Mouse (Mus musculus) midbrain, embryonic 16.5 days (tissue): ENCODE data around the gene Tpra1. TPM values are rescaled to one million over a fixed set of nuclear protein-coding genes. Genes with fewer than 3 reads are reported as not detected.

Experiments used
- ATAC-seq: fragments of 200-750 bp; cut with Nextera tagmentation; 2 replicates; pipeline ENCODE4 v1.8.0; 2017; ENCODE audit warnings: moderate TSS enrichment
- H3K27ac ChIP-seq: fragments of 300-500 bp; sonication (generic); 2 replicates; pipeline ENCODE4 v1.5.1; 2014; ENCODE audit warnings: mild to moderate bottlenecking, low read length, mixed read lengths
- H3K27me3 ChIP-seq: fragments of 300-500 bp; sonication (generic); 2 replicates; pipeline ENCODE4 v1.6.1; 2014; ENCODE audit warnings: low read depth, low read length, mixed read lengths; ENCODE audit not compliant: control insufficient read depth, insufficient read depth
- H3K36me3 ChIP-seq: fragments of 300-500 bp; sonication (generic); 2 replicates; pipeline ENCODE4 v1.6.1; 2014; ENCODE audit warnings: mild to moderate bottlenecking, low read length, moderate library complexity, mixed read lengths; ENCODE audit not compliant: control insufficient read depth, insufficient read depth
- H3K4me1 ChIP-seq: fragments of 300-500 bp; sonication (generic); 2 replicates; pipeline ENCODE4 v1.6.1; 2014; ENCODE audit warnings: mild to moderate bottlenecking, low read length, mixed read lengths; ENCODE audit not compliant: control insufficient read depth, insufficient read depth
- H3K4me2 ChIP-seq: fragments of 300-500 bp; sonication (generic); 2 replicates; pipeline ENCODE4 v1.6.1; 2014; ENCODE audit warnings: mild to moderate bottlenecking, low read length, mixed read lengths
- H3K4me3 ChIP-seq: fragments of 300-500 bp; sonication (generic); 2 replicates; pipeline ENCODE4 v1.5.1; 2014; ENCODE audit warnings: low read depth, mild to moderate bottlenecking, low read length, moderate library complexity, mixed read lengths
- H3K9ac ChIP-seq: fragments of 300-500 bp; sonication (generic); 2 replicates; pipeline ENCODE4 v1.6.1; 2014; ENCODE audit warnings: low read depth, low read length, mixed read lengths
- H3K9me3 ChIP-seq: fragments of 300-500 bp; sonication (generic); replicated peaks from 2 replicates; pipeline ENCODE4 v1.6.1; 2014; ENCODE audit warnings: mild to moderate bottlenecking, low read length, mixed read lengths; ENCODE audit not compliant: control insufficient read depth, poor library complexity, severe bottlenecking
- WGBS: fragments of 180-500 bp; shearing (Covaris S2); extraction: QIAGEN DNeasy Blood & Tissue Kit; methylation state at CpG from one replicate; pipeline ENCODE4 v1.1.7; 2014; 5-methylcytosine and 5-hydroxymethylcytosine counted together
- polyA plus RNA-seq: library from polyadenylated mRNA; unstranded; fragments of >200 nt; fragmentation: Nextera tagmentation; extraction: Ambion mirVana; gene quantifications from 2 replicates; pipeline ENCODE4 v1.2.1, GENCODE M21; 2015

The Tpra1 gene
- polyA plus RNA-seq, 1 experiment from 2014 or later: 99.6 TPM

DNA sequence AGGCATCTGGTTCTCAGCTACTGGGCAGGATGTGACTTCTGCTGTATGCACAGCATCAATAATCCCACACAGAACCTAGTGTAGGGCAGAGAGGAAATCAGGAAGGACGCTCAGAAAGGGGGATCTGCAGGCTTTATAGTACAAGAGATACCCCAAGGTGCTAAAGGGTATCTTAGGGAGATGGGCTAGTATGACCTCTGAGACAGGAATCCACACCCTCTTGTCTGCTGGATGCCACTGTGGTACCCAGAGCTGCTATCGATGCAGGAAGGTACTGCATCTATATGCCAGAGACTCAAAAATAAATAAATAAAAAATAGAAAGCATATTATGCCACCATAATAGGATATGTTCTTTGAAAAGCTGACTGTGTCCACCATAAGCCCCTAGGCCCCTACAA lies 2.4 kb upstream of the Tpra1 start:
- H3K27ac ChIP-seq: no peak overlapping the region
- H3K4me3 ChIP-seq: no peak overlapping the region
- H3K4me2 ChIP-seq: no peak overlapping the region
- no peak for ATAC-seq
- WGBS: 91% methylated on average over 2 of the region's 2 CpGs
- H3K27me3 ChIP-seq: no peaks in the 10 kb centered on the region
- peaks cover 24% of the 10 kb centered on the region for H3K4me1 ChIP-seq
- no peaks in the 10 kb centered on the region for H3K9me3 ChIP-seq
- no peaks in the 10 kb centered on the region for H3K36me3 ChIP-seq
- no peak overlapping the region for H3K9ac ChIP-seq

DNA sequence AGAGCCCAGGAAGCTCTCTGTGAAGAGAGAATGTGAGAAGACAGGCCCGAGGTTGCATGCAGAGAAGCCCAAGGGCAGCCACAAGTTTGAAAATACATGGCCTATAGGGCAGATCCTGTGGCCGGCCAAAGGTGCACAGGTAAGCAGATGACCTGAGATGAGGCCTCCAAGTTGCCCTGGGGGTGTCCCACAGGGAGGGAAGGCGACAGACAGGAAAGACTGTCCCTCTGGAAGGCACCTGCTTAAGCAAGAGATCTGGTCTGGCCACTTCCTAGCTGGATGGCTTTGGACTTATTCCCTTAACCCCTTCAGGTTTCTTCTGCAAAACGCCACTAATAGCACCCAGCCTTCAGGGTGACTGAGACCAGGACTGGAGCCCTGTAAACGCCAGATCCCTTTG lies 580 bp upstream of the Tpra1 start:
- Histone ChIP-seq H3K27me3 (no peaks in the 10 kb centered on the region), H3K27ac (peak overlapping the region; percentile 88), H3K9ac (peak overlapping the region; percentile 73), H3K4me1 (peaks cover 24% of the 10 kb centered on the region), H3K36me3 (no peaks in the 10 kb centered on the region), H3K9me3 (no peaks in the 10 kb centered on the region), H3K4me2 (peak overlapping the region; percentile 99), H3K4me3 (peak overlapping the region; percentile 83)
- ATAC-seq: peak; percentile 11
- 3% methylated on average over 5 of the region's 5 CpGs for WGBS

DNA sequence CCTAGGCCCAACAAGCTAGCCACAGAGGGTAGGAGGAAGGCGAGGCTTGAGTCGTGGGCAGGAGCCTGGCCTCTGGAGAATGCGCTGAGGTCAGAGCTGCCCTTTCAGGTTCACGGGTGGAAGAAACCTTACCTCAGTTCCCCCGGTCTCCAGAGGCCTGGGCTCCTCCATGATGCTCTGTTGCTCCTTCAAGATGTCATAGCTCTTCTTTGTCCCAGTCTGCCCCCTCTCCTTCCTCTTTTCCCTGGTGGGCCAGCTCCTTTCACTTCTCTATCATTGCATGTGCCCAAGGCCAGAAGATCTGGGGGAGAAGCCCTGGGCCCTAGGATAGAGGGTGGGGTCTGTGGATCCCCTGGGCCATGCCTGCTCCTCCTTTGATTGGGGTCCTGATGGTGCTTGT lies 1.7 kb downstream of the Tpra1 start:
- Histone ChIP-seq H3K36me3 (no peaks in the 10 kb centered on the region), H3K9ac (peak overlapping the region; percentile 1; the same call in 1 of the 2 replicates), H3K9me3 (no peaks in the 10 kb centered on the region), H3K27ac (no peak overlapping the region), H3K4me2 (peak overlapping the region; percentile 99), H3K4me3 (no peak overlapping the region), H3K4me1 (peaks cover 22% of the 10 kb centered on the region), H3K27me3 (no peaks in the 10 kb centered on the region)
- ATAC-seq: no peak
- WGBS: 79% methylated on average over 5 of the region's 5 CpGs

DNA sequence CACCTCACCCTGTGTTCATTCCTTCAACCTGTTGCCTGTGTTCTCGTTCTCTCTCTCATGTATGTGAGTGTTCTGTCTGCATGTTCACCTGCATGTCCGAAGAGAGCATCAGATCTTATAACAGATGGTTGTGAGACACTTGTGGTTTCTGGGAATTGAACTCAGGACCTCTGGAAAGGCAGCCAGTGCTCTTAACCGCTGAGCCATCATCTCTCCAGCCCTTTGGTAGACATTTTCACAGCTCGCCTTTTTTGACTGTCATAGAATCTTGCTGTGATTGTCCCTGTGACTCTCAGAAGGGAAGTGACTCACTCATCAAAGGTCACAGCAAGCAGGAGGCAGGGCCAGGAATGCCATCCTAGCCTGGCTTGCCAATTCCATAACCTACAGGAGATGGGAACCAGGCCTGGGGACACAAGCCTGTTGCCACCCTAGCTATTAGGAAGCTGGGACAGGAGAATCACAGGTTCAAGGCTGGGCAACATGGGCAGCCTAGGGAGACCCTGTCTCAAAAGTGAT lies 2.5 kb downstream of the Tpra1 start:
- no peaks in the 10 kb centered on the region for H3K36me3 ChIP-seq
- WGBS: 92% methylated on average over 4 of the region's 4 CpGs
- H3K4me1 ChIP-seq: peaks cover 22% of the 10 kb centered on the region
- no peak overlapping the region for H3K27ac ChIP-seq
- no peak for ATAC-seq
- no peak overlapping the region for H3K9ac ChIP-seq
- H3K27me3 ChIP-seq: no peaks in the 10 kb centered on the region
- H3K4me3 ChIP-seq: no peak overlapping the region
- H3K9me3 ChIP-seq: no peaks in the 10 kb centered on the region
- H3K4me2 ChIP-seq: no peak overlapping the region

DNA sequence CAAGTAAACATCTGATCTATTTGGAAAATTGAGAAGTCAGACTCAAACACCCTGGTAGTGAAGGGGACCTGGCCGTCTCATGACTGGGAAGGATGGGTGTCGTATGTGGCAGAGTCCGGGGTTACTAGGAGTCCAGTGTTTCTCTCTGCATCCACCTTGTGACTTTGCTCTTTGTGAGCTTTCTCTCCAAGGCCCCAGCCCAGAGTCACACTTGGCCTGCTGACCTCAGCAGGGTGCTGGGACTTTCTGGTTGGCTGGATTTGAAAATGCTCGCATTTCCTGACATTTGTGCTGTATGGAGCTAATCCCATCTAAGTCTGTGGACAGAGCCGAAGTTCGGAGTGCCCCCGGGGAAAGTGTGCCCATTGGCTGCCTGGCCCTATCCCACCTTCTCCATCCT lies 3.0 kb downstream of the Tpra1 start:
- Histone ChIP-seq H3K4me3 (no peak overlapping the region), H3K4me1 (peaks cover 22% of the 10 kb centered on the region), H3K9ac (no peak overlapping the region), H3K36me3 (no peaks in the 10 kb centered on the region), H3K27ac (no peak overlapping the region), H3K9me3 (no peaks in the 10 kb centered on the region), H3K4me2 (no peak overlapping the region), H3K27me3 (no peaks in the 10 kb centered on the region)
- no peak for ATAC-seq
- 72% methylated on average over 7 of the region's 7 CpGs for WGBS

DNA sequence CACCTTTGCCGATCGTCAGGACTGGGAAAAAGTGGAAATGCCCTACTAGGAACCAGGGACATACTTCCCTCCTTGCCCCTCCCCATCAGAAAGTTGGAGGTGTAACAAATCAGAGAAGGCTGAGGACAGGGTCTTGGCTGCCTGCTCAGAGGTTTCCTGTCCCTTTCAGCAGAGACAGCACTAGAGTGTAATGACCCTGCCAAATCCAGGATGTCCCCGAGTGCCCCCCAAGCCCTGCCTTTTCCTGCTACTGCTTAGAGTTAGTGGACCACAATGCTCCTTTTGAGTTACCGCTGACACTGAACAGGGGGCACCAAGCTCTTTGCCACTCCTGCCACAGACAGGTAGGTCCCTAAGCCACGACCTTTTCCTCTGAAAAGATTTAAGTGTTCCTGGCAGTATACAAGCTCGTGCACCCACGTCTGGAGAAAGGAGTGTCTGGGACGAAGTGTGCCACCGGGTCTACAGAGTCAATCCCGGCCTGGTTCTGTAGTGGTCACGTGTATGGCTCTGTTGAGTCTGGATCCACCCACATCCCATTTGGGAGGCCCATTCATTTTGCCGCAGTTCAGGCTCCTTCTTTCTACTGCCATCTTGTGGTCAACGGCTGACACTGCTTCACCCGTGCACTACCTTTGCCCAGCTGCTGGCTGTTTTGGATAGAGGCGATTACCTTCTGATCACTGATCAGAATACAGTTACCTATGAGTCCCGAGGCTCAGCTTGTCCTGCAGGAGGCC lies 4.5 kb downstream of the Tpra1 start:
- Histone ChIP-seq H3K36me3 (0 out of 2 replicates have a peak, but pooled peaks cover 3% of the 10 kb centered on the region), H3K9ac (0 out of 2 replicates have a peak overlapping the region, but pooled peaks have one; percentile 39), H3K9me3 (no peaks in the 10 kb centered on the region), H3K27me3 (no peaks in the 10 kb centered on the region), H3K4me2 (peak overlapping the region; percentile 41), H3K4me1 (peaks cover 15% of the 10 kb centered on the region), H3K27ac (no peak overlapping the region), H3K4me3 (no peak overlapping the region)
- ATAC-seq: no peak
- WGBS: 21% methylated on average over 16 of the region's 16 CpGs

DNA sequence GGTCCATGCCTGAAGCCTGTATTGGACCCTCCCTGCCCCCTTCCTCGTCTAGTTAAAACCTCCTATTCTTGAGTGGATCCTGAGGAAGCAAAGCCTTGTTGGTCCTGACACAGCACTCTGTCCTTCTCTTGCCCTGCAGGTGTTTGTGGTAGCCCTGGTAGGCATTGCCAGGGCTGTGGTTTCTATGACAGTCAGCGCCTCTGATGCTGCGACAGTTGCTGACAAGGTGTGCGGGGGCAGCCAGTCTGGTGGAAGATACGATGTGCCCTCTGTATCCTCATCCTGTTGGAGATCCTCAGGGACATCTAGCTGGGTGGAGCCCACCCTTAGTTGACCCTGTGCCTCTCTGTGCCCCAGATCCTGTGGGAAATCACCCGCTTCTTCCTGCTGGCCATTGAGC lies 7.1 kb downstream of the Tpra1 start:
- Histone ChIP-seq H3K9me3 (no peaks in the 10 kb centered on the region), H3K4me2 (no peak overlapping the region), H3K27ac (no peak overlapping the region), H3K36me3 (peaks cover 3% of the 10 kb centered on the region; the same call in 1 of the 2 replicates), H3K4me1 (peaks cover 2% of the 10 kb centered on the region; the same call in 1 of the 2 replicates), H3K27me3 (no peaks in the 10 kb centered on the region), H3K9ac (no peak overlapping the region), H3K4me3 (no peak overlapping the region)
- no peak for ATAC-seq
- 93% methylated on average over 6 of the region's 6 CpGs for WGBS

DNA sequence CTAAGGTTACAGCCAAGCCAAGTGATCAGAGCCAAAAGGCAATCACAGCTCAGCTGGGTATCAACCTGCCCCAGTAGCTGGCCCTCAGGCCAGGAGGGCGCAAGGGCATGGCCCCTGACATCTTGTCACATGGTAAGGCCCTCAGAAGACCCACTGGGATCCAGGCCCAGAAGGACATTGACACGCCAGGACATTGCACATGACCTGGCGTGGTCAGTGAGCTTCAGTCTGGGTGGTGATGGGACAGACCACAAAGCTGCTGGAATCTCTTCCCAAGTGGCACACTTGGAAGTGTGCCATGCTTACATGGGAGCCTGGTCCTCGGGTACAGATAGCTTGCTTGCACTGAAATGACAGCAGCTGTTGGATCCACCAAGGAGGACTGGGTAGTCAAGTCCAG lies 11.0 kb downstream of the Tpra1 start:
- Histone ChIP-seq H3K9me3 (no peaks in the 10 kb centered on the region), H3K27ac (no peak overlapping the region), H3K4me1 (no peaks in the 10 kb centered on the region), H3K4me2 (no peak overlapping the region), H3K9ac (no peak overlapping the region), H3K36me3 (peaks cover 3% of the 10 kb centered on the region; the same call in 1 of the 2 replicates), H3K27me3 (no peaks in the 10 kb centered on the region), H3K4me3 (no peak overlapping the region)
- no peak for ATAC-seq
- 85% methylated on average over 4 of the region's 4 CpGs for WGBS

DNA sequence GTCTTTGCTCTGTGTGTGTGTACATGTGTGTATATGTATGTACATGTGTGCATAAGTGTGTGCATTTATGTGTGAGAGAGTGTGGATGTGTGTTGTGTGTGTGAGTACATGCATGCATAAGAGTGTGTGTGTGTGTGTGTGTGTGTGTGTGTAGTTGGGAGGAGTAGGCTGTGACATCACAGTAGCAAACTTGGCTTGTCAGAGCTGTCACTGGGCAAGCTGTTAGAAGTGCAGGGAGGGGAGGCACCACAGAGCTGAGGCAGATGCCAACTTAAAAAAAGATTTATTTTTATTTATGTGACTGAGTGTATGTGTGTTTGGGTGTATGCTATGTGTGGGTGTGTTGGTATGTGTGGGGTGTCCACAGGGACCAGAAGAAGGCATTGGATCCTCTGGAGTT lies 11.4 kb downstream of the Tpra1 start:
- Histone ChIP-seq H3K27ac (no peak overlapping the region), H3K9ac (no peak overlapping the region), H3K9me3 (no peaks in the 10 kb centered on the region), H3K4me2 (no peak overlapping the region), H3K27me3 (no peaks in the 10 kb centered on the region), H3K36me3 (peaks cover 3% of the 10 kb centered on the region; the same call in 1 of the 2 replicates), H3K4me1 (no peaks in the 10 kb centered on the region), H3K4me3 (no peak overlapping the region)
- ATAC-seq: no peak
